Mouse (Mus musculus) midbrain, embryonic 13.5 days (tissue): ENCODE data around the gene Scarb1. TPM values are rescaled to one million over a fixed set of nuclear protein-coding genes. Genes with fewer than 3 reads are reported as not detected.
A peak's percentile ranks its signal among the peaks of the same experiment; 100 is the strongest.

Source experiments
- ATAC-seq: fragments of 200-750 bp; cut with Nextera tagmentation; 2 replicates; pipeline ENCODE4 v1.8.0; 2017; ENCODE audit warnings: mild to moderate bottlenecking, moderate TSS enrichment, moderate library complexity
- H3K27ac ChIP-seq: fragments of 300-500 bp; sonication (generic); 2 replicates; pipeline ENCODE4 v1.5.1; 2015; ENCODE audit warnings: inconsistent platforms, mild to moderate bottlenecking, moderate library complexity
- H3K27me3 ChIP-seq: fragments of 300-500 bp; sonication (generic); 2 replicates; pipeline ENCODE4 v1.6.1; 2015; ENCODE audit warnings: mild to moderate bottlenecking, inconsistent platforms
- H3K36me3 ChIP-seq: fragments of 300-500 bp; sonication (generic); 2 replicates; pipeline ENCODE4 v1.6.1; 2015; ENCODE audit warnings: mild to moderate bottlenecking, inconsistent platforms
- H3K4me1 ChIP-seq: fragments of 300-500 bp; sonication (generic); replicated peaks from 2 replicates; pipeline ENCODE4 v1.6.1; 2015; ENCODE audit warnings: inconsistent platforms
- H3K4me2 ChIP-seq: fragments of 300-500 bp; sonication (generic); replicated peaks from 2 replicates; pipeline ENCODE4 v1.6.1; 2015; ENCODE audit warnings: moderate library complexity, mild to moderate bottlenecking, inconsistent platforms
- H3K4me3 ChIP-seq: fragments of 300-500 bp; sonication (generic); replicated peaks from 2 replicates; pipeline ENCODE4 v1.5.1; 2015; ENCODE audit warnings: mild to moderate bottlenecking, inconsistent platforms
- H3K9ac ChIP-seq: fragments of 300-500 bp; sonication (generic); replicated peaks from 2 replicates; pipeline ENCODE4 v1.6.1; 2015; ENCODE audit warnings: mild to moderate bottlenecking, inconsistent platforms
- H3K9me3 ChIP-seq: fragments of 300-500 bp; sonication (generic); 2 replicates; pipeline ENCODE4 v1.6.1; 2016; ENCODE audit warnings: mild to moderate bottlenecking, inconsistent platforms
- WGBS: fragments of 180-500 bp; shearing (Covaris S2); methylation state at CpG from one replicate; pipeline ENCODE4 v1.1.7; 2015; 5-methylcytosine and 5-hydroxymethylcytosine counted together
- polyA plus RNA-seq: library from polyadenylated mRNA; unstranded; fragments of >200 nt; fragmentation: Nextera tagmentation; extraction: Ambion mirVana; gene quantifications from 2 replicates; pipeline ENCODE4 v1.2.1, GENCODE M21; 2015

Scarb1 gene
- polyA plus RNA-seq, 1 experiment from 2014 or later: 22.8 TPM

GRCm38 (mm10) chr5:125310986-125311385, 29.9 kb downstream of the Scarb1 start:
- no peak for ATAC-seq
- Histone ChIP-seq H3K9ac (no peak overlapping the region), H3K4me3 (no peak overlapping the region), H3K4me1 (0 out of 2 replicates have a peak, but pooled peaks cover 4% of the 10 kb centered on the region), H3K27ac (no peak overlapping the region), H3K9me3 (no peaks in the 10 kb centered on the region), H3K4me2 (no peak overlapping the region), H3K27me3 (no peaks in the 10 kb centered on the region), H3K36me3 (no peaks in the 10 kb centered on the region)
- 83% methylated on average over 2 of the region's 2 CpGs for WGBS

GRCm38 (mm10) chr5:125309193-125309592, 31.7 kb downstream of the Scarb1 start:
- Histone ChIP-seq H3K27ac (no peak overlapping the region), H3K4me2 (no peak overlapping the region), H3K4me3 (no peak overlapping the region), H3K4me1 (peaks cover 10% of the 10 kb centered on the region; the same call in 1 of the 2 replicates), H3K9me3 (no peaks in the 10 kb centered on the region), H3K27me3 (no peaks in the 10 kb centered on the region), H3K36me3 (no peaks in the 10 kb centered on the region), H3K9ac (no peak overlapping the region)
- ATAC-seq: no peak
- WGBS: 82% methylated on average over 7 of the region's 7 CpGs

GRCm38 (mm10) chr5:125306824-125307223, 34.1 kb downstream of the Scarb1 start:
- H3K36me3 ChIP-seq: 0 out of 2 replicates have a peak, but pooled peaks cover 4% of the 10 kb centered on the region
- WGBS: 78% methylated on average over 13 of the region's 13 CpGs
- H3K9ac ChIP-seq: no peak overlapping the region
- no peak overlapping the region for H3K4me3 ChIP-seq
- H3K4me1 ChIP-seq: peaks cover 10% of the 10 kb centered on the region; the same call in 1 of the 2 replicates
- ATAC-seq: no peak
- H3K4me2 ChIP-seq: no peak overlapping the region
- no peaks in the 10 kb centered on the region for H3K9me3 ChIP-seq
- H3K27ac ChIP-seq: no peak overlapping the region
- no peaks in the 10 kb centered on the region for H3K27me3 ChIP-seq

- Histone ChIP-seq H3K9ac (no peak overlapping the region), H3K4me2 (no peak overlapping the region), H3K27me3 (no peaks in the 10 kb centered on the region), H3K9me3 (no peaks in the 10 kb centered on the region), H3K4me3 (no peak overlapping the region), H3K4me1 (peaks cover 10% of the 10 kb centered on the region; the same call in 1 of the 2 replicates), H3K27ac (no peak overlapping the region), H3K36me3 (0 out of 2 replicates have a peak, but pooled peaks cover 4% of the 10 kb centered on the region)
- WGBS: 84% methylated on average over 7 of the region's 7 CpGs
- no peak for ATAC-seq
These were observed 34.5 kb downstream of the Scarb1 start for GRCm38 (mm10) chr5:125306372-125306771.

- Histone ChIP-seq H3K4me3 (no peak overlapping the region), H3K27ac (no peak overlapping the region), H3K36me3 (peaks cover 5% of the 10 kb centered on the region; the same call in 1 of the 2 replicates), H3K9me3 (no peaks in the 10 kb centered on the region), H3K4me2 (no peak overlapping the region), H3K9ac (no peak overlapping the region), H3K4me1 (peaks cover 10% of the 10 kb centered on the region; the same call in 1 of the 2 replicates), H3K27me3 (no peaks in the 10 kb centered on the region)
- no peak for ATAC-seq
- WGBS: 58% methylated on average over 13 of the region's 14 CpGs
These were observed 35.4 kb downstream of the Scarb1 start for GRCm38 (mm10) chr5:125305229-125306081.

- 15% methylated on average over 18 of the region's 18 CpGs for WGBS
- ATAC-seq: peak; percentile 77
- Histone ChIP-seq H3K36me3 (peaks cover 16% of the 10 kb centered on the region), H3K27ac (no peak overlapping the region), H3K27me3 (no peaks in the 10 kb centered on the region), H3K4me1 (peaks cover 10% of the 10 kb centered on the region; the same call in 1 of the 2 replicates), H3K4me2 (peak overlapping the region; percentile 31), H3K9ac (no peak overlapping the region), H3K9me3 (no peaks in the 10 kb centered on the region), H3K4me3 (0 out of 2 replicates have a peak overlapping the region, but pooled peaks have one; percentile 8)
These were observed 36.5 kb downstream of the Scarb1 start for GRCm38 (mm10) chr5:125304245-125304856.

- H3K27ac ChIP-seq: no peak overlapping the region
- H3K9ac ChIP-seq: no peak overlapping the region
- H3K4me1 ChIP-seq: peaks cover 10% of the 10 kb centered on the region; the same call in 1 of the 2 replicates
- H3K4me2 ChIP-seq: no peak overlapping the region
- WGBS: 95% methylated on average over 6 of the region's 6 CpGs
- peaks cover 23% of the 10 kb centered on the region for H3K36me3 ChIP-seq
- no peaks in the 10 kb centered on the region for H3K27me3 ChIP-seq
- no peak overlapping the region for H3K4me3 ChIP-seq
- ATAC-seq: no peak
- H3K9me3 ChIP-seq: no peaks in the 10 kb centered on the region
These were observed 37.8 kb downstream of the Scarb1 start for GRCm38 (mm10) chr5:125303055-125303454.

- Histone ChIP-seq H3K27ac (no peak overlapping the region), H3K4me1 (no peaks in the 10 kb centered on the region), H3K36me3 (peaks cover 48% of the 10 kb centered on the region), H3K9ac (no peak overlapping the region), H3K4me3 (no peak overlapping the region), H3K4me2 (no peak overlapping the region), H3K27me3 (no peaks in the 10 kb centered on the region), H3K9me3 (no peaks in the 10 kb centered on the region)
- no peak for ATAC-seq
- WGBS: 93% methylated on average over 9 of the region's 9 CpGs
These were observed 42.7 kb downstream of the Scarb1 start for GRCm38 (mm10) chr5:125298234-125298633.

GRCm38 (mm10) chr5:125297171-125297570, 43.7 kb downstream of the Scarb1 start:
- no peak overlapping the region for H3K27ac ChIP-seq
- no peak overlapping the region for H3K4me3 ChIP-seq
- H3K27me3 ChIP-seq: no peaks in the 10 kb centered on the region
- no peaks in the 10 kb centered on the region for H3K4me1 ChIP-seq
- no peak overlapping the region for H3K9ac ChIP-seq
- peaks cover 44% of the 10 kb centered on the region for H3K36me3 ChIP-seq
- ATAC-seq: no peak
- WGBS: 97% methylated on average over 7 of the region's 7 CpGs
- no peak overlapping the region for H3K4me2 ChIP-seq
- H3K9me3 ChIP-seq: no peaks in the 10 kb centered on the region

- H3K9ac ChIP-seq: no peak overlapping the region
- no peaks in the 10 kb centered on the region for H3K9me3 ChIP-seq
- no peaks in the 10 kb centered on the region for H3K27me3 ChIP-seq
- no peak overlapping the region for H3K4me2 ChIP-seq
- 71% methylated on average over 7 of the region's 7 CpGs for WGBS
- H3K27ac ChIP-seq: no peak overlapping the region
- peaks cover 24% of the 10 kb centered on the region for H3K36me3 ChIP-seq
- no peaks in the 10 kb centered on the region for H3K4me1 ChIP-seq
- no peak overlapping the region for H3K4me3 ChIP-seq
- no peak for ATAC-seq
These were observed 47.9 kb downstream of the Scarb1 start for GRCm38 (mm10) chr5:125292951-125293350.

GRCm38 (mm10) chr5:125291895-125292294, 49.0 kb downstream of the Scarb1 start:
- Histone ChIP-seq H3K4me1 (no peaks in the 10 kb centered on the region), H3K4me2 (no peak overlapping the region), H3K27ac (no peak overlapping the region), H3K4me3 (no peak overlapping the region), H3K9ac (no peak overlapping the region), H3K36me3 (peaks cover 18% of the 10 kb centered on the region), H3K27me3 (no peaks in the 10 kb centered on the region), H3K9me3 (no peaks in the 10 kb centered on the region)
- WGBS: 88% methylated on average over 8 of the region's 8 CpGs
- no peak for ATAC-seq

GRCm38 (mm10) chr5:125291387-125291786, 49.5 kb downstream of the Scarb1 start:
- Histone ChIP-seq H3K27me3 (no peaks in the 10 kb centered on the region), H3K4me1 (no peaks in the 10 kb centered on the region)
- 94% methylated on average over 10 of the region's 10 CpGs for WGBS

More at GRCm38 (mm10) chr5:125291387-125291786, 49.5 kb downstream of the Scarb1 start:
- H3K4me2 ChIP-seq: no peak overlapping the region
- no peak overlapping the region for H3K9ac ChIP-seq
- no peaks in the 10 kb centered on the region for H3K9me3 ChIP-seq
- no peak overlapping the region for H3K27ac ChIP-seq
- H3K4me3 ChIP-seq: no peak overlapping the region
- ATAC-seq: no peak
- peaks cover 18% of the 10 kb centered on the region for H3K36me3 ChIP-seq
